Mouse (Mus musculus) cerebellum, postnatal 14 days (tissue): ENCODE measurements around the gene Syk.

Source experiments
- DNase-seq, 2 experiments: peaks; one replicate each; pipeline ENCODE4 v3.0.0; 2021; ENCODE audit warnings: mixed read lengths in 2 of 2

Syk gene

DNA sequence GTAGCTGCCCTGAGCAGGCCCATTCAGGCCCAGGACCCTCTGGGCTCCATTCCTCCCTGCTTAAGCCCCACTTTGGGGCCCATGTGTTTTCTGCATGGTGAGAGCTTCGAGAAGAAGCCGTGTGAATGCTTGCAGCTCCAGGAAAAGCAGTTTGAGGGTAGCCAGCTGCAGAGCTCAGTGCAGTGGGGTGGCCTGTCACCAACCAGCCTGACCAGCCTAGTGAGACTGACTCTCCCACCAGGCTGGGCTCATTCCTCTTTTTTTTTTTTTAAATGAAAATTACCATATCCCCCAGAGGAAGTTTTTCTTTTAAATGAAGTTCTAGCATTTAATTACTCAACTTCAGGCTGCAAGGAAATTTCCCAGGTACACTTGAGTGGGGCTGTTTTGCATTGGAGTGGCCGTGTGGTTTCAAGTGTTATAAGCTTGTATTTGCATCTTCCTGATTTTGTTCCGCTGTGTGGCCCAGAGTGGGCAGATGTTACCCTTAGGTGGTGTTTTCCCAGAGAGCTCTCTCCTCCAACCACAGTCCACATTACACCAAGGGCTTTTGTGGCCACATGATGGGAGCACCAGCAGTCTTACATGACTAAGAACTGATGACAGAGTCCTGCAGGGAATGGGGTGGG, 17.2 kb downstream of the Syk start:
- no peak for DNase-seq

DNA sequence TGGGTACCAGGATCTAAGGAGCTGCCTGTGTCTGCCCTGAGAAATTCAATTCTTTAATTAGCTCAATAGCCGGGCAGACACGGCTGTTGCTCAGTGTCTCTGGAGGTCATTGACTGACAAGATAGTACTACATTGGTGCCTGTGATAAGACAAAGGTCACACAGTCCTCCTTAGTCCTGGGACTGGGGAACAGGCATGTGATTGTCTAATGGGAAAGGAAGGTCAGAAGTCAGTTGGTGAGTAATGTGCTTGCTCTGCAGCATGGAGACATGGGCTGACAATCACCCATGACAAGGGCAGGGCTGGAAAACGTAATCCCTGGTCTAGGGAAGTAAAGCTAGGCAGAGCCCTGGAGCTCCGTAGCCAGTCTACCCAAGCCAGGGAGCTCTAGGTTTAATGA, 19.8 kb downstream of the Syk start:
- DNase-seq = no peak

DNA sequence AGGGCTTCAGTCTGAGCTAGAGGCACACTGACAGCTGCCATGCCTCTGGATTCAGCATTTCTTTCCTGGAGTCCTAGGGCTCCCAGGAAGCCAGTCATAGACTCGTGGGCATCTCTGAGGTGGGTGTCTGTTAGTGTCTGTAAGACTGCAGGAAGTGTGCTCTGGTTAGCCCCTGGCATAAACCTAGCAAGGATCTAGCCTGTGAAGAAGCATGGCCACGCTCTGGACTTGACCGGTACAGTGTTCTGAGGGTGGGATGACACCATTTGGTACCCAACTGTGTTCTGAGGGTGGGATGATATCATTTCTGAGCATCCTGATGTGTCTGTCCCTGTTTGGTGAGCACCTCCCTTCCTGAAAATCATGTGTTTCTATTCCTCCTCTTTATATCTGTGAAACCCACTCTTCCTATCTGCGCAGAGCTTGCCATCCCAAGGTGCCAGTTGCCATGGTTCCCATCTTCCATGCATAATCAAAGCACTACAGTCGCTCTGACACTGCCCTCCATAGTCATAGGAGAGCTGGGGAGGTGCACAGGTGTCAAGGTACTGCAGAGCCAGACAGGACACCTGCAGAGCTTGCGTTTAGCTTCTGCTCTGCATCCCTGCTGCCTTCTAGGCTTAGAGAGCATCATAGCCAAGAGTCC, 20.9 kb downstream of the Syk start:
- DNase-seq = no peak

DNA sequence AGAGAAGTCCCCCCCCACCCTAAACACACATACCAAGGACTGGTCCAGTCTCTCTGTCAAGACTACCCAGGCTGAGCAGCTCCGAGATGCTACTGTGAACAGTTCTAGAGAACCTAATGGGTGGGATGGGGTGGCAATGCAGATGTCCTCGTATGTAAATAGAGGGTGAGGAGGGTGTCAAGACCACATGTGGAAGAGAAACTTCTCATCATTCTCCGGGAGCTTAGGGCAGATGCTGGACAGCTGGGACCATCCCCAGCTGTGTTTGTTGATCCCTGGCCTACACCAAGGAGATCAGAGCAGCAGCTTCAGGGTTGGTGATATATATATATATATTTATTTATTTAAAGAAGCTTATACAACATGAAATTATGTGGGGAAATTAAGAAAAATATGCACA, 22.0 kb downstream of the Syk start:
- DNase-seq = no peak

DNA sequence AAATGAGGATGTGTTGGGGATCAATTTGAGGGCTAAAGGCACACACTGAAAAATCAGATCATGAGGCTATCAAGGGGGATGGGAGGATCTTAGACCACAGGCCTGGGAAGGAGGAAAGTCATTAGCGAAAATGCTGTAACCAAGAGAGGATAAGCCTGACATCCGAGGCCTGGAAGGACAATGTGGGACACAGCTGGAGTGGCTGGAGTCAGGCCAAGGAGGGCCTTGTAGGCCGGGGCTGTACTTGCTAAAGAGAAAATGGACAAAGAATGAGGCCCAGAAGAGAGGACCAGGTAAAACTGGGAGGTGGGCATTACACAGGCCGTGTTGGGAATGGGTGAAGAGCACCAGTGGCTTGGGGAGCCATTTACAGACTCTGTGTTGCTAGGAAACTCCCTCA, 22.9 kb downstream of the Syk start:
- no peak for DNase-seq

DNA sequence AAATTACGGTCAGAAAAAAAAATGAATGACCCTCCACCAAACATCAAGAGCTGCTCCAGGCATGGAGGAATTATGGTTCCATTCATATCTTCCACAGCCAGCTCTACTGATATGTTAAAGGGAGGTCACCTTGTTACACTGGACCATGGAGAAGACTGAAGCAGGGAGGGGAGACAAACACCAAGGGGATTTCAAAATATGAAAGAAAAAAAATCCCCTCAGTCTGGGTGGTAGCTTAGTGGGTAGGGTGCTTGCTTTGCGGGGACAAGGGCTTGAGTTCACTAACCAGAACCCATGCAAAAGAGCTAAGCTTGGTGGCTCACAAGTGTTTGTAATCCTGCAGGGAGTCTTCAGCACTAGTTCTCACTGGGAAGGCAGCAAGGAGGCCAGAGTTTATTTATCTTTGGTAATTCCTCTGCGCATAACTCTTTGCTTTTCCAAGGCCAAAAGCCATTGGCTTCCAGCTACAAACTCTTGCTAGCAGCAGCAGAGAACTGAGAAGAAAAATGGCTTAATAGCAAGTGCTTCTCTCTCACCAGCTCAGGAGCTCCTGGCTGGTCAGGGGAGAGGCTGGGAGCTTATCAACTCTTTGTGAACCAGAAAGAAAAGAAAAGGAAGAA, 23.8 kb downstream of the Syk start:
- DNase-seq = no peak

DNA sequence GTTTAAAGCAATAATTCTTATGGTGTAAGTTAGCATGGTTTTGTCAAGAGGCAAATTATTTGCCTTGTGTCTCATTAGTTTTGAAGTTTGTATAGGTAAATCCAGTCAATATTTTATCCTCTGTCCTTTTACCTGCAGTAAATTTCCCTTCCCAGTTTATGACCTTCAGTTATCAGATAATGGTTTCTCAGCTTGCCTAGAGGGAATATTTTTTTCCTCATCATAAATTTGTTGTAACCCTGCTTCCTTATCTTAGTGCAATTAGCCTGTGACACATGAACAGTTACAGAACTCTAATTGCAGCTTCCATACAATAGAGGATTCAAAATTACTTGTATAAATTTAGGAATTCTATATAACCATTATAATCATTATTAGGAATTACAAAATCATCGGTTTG, 25.0 kb downstream of the Syk start:
- DNase-seq = no peak

DNA sequence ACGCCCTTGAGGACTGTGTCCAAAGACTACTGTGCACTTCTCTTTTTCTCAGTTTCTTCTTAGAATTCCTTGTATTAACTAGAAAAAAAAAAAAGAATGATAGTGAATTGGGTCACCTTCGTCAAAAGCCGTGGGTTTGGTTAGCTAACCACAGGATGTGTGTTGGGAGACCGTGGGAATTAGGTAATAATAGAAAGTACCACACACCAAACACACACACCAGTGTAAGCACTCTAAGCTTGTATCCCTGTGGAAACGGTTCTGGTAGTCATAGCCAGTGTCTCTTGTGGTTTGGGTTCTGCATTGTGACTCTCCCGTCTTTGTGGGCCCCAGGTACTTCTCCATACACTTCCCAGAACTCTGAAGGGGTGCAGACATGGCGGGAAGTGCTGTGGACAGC, 27.5 kb downstream of the Syk start:
- DNase-seq = no peak

DNA sequence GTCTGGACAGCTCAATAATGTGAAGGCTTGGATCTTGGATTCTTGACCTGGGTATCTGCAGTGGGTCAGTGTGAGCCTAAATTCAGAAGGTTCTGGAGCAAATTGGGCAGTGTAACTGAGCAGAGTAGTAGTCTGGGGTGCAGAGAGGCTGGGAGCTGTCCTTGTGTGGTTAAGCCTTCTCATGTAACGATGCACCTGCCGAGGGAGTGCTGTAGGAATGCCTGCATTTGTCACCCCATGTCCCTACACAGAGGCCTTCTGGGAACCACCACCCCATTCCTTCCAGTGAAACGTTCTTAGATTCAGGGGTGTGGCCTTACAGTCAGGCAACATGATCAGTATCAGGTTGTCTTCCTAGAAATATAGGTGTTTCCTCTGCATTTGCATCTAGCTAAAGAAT, 30.3 kb downstream of the Syk start:
- no peak for DNase-seq

DNA sequence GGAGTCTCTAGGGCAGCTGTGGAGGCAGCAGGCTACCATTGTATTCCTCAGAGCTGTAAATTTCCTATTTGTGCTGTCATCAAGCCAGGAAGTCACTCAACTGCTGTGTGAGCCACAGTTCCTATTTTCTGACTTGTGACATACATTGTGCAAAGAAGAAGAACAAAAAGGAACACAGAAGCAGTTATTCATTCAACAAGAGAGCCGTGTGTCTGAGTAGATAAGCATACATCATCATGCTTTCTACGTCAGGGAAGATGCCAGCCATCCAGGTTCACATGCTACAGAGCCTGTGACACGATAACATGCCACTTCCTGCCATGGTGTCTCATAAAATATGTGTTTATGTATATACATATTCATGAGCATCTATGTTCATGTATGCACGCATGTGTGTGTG, 32.1 kb downstream of the Syk start:
- DNase-seq = no peak

DNA sequence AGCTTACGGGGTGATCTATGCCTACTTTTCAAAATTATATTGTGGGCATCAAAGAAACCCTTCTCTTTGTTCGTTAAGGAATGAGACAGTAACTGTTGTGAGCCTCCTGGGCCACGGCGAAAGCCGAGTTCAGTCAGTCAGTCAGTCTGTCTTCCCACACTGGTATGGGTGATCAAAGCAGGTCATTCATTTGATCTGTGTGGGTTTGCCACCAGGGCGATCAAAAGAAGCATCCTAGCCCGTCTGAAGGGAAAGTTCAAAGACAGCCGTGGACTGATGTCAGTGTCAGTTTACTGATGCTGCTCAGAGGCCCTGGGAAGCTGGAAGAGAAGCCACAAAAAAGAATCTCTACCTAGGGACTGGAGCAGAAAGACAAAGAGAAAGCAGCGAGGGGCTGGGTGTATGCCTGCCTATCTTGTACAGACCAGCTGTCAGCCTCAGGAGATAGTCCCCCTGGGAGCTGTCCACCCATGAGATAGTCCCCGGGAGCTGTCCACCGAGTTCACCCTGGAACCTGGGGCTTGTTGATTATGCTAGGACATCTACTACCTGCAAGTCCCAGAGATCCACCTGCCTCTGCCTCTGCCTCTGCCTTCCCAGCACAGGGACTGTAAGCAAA, 34.2 kb downstream of the Syk start:
- DNase-seq = no peak

DNA sequence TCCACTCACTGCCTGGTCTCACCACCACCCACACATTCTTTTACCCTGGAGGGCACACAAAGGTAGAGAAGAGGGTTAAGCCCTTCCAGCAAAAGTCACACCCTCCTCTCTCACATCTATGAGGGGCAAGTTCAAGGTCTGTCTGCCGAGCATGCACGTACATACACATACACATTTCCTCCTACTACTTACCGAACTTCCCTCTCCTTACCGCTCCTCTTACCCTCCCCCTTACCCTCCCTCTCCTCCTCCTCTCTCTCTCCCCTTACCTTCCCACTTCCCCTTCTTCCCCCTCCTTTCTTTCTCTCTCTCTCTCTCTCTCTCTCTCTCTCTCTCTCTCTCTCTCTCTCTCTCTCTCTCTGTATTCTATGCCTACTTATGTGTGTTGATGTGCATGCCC, 35.6 kb downstream of the Syk start:
- DNase-seq = no peak

DNA sequence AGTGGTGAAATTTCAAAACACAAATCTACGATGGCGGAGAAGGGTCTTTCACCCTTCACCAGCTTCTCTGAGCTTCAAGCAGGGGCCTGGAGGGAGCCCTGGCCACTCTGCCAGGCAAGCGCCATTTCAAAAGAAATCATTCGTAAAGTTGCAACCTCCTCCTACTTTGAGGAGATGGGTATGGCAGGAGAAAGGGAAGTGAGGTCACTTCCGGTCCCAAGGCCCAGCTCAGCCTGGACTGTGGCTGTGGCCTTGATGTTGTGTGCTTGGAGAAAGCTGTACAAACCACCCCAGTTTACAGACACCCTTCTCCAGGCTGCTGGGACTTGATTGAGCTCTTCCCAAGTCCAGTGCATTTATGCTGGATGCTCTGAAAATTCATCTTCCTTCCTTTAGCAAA, 36.5 kb downstream of the Syk start:
- DNase-seq = no peak

DNA sequence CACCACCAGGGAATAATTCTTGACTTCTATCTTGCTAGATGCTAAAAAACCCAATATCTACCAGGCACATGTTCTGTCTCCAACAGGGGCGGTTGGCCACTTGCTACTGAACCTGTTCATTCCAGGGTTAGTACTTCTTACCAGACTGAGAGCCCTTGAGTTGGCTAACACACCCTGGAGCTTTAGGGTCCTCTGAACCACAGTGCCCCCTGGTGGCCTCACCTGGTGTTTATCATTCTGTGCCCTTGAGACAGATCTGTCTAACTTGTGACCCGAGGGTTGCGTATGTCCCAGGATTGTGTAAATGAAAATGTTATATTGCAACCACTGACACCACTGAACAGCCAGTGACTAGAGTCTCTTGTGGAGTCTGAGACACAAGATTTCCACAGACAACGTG, 41.1 kb downstream of the Syk start:
- DNase-seq = peak; percentile 83 to 89

DNA sequence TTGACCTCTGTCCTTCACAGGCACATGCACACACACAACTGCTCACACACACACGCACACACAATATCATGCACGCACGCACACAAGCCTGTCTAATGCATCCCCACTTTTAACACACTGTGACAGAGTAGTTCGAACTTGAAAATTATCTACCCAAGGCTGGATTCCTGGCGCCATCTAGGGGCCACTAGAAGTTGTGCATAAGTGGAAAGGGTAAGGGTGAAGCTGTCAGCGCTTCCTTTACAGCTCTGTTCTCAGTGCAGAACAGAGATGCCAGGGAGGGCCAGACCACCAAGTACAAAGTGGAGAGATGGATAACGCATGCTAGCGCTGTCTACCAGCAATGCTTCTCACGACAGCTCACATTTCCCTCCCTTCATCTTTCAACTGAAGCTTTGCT, 45.6 kb downstream of the Syk start:
- peak; percentile 68 for DNase-seq

DNA sequence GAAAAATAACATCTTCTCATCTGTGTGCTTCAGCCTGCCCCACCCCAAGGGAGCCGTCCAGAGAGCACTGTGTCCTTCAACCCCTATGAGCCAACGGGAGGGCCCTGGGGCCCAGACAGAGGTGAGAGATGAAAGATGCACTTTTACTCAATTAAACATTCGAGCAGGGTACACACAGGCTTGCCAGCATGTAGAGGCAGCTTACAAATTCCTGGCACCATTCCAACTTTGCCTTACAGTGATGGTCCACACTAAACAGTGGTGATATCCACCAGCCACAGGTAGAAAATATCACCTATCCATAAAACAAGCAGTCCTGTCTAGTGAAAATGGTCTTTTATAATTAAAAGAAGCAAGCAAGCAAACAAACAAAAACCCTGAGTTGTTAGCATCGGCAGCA, 48.7 kb downstream of the Syk start:
- peak; percentile 22 for DNase-seq

DNA sequence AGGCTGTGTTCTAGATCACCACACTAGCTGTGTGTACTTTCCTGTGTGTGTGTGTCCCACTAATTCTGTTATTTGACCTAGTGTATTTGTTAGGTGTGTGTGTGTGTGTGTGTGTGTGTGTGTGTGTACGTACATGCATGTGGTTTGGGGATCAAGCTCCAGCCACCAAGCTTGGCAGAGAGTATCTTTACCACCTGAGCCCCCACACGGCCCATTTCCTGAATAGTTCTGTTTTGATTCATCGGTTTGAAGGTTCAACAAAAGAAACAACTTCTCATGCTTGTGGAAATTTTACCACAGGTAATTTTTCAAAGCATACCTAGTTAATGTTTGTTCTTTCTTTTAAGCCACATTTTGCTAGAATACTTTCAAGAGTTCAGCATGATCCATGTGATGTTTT, 52.5 kb downstream of the Syk start:
- no peak for DNase-seq

DNA sequence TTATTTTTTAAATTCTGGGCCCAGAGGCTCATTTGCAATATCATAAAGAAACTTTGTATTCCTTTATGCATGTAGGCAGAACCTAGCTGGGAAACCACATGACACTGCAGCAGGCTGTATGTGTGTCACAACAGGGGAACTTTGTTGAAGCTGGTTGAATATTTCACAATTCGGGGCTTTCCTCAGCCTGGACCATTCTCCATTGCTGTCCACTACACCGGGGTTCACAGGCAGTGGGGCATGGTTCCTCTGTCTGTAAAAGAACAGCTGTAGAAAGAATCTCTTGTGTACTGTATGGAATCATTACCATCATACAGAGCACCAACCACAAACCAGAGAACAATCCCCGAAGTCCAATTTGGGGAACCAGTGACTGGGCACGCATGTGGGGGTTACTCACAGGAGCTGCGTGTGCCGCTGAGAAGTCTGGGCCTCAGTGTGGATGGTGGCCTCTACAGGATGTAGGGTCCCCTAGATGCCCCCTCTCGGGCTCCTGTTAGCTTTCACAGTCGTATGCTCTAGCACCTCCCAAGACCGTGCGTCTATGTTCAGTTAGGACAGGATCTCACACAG, 53.3 kb downstream of the Syk start:
- no peak for DNase-seq

DNA sequence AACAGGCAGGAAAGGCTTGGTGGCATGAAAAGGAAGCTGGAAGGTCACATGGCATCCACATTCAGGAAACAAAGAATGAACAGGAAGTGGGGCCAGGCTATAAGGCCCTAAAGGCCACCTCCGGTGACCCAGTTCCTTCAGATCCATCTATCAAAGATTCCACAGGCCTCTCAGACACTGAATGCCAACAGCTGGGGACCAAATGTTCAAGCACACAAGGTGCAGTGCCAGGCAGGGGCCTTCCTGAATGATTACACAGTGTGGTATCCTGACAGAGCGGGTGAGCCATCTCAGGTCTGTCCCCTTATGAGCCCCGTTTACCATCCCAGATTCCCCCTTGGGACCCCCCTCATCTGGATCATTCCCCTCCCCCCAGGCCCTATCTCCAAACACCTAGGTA, 63.6 kb downstream of the Syk start:
- DNase-seq = no peak

DNA sequence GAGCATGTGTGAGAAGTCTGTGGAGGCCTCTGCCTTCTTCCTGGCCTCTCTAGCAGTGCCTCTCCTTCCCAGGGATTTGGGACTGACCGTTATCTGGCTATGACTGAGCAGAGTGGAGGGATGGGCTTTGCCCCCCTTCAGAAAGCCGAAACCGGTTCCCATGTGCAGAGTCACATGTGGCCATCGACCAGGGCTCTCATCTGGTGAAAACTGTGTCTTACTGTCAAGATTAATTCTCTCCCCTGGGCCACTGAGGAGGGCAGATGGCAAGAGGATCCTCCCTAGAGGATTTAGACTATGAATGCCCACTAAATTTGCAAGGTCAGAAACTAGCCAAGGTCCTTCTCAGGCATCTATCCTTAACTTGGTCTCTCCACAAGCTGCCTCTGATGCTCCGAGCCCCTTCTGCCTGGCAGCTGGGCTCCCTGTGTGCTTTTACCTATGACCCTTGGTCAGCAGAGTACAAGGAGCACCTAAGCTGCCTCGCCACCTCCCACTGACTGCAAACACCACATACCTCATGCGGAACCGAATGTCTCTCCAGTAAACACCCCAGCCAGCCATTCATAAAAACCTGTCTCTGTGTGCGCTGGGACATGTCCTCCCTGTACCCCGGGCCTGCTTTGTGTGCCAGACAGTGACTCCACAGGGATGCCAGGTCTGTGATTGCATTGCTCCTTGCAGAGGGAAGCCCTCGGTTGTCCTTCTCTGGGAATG, 65.2 kb downstream of the Syk start:
- no peak for DNase-seq

DNA sequence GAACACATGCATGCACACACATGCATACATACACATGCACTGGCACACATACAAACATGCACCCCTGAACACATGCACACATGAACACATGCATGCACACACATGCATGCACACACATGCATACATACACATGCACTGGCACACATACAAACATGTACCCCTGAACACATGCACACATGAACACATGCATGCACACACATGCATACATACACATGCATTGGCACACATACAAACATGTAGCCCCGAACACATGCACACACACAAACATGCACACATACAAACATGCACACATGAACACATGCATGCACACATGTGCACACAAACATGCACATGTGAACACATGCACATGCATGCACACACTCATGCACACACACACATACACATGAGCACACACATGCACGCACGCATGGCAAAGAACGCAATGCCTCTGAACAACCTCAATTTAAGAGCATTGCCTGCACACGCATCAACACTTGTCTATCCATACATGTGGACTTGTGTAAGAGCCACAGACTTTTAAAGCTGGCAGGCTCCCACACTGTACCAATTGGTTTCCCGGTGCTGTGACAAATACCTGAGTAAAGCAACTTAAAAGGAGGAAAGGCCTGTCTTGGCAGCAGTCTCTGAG, 66.9 kb downstream of the Syk start:
- DNase-seq = no peak

DNA sequence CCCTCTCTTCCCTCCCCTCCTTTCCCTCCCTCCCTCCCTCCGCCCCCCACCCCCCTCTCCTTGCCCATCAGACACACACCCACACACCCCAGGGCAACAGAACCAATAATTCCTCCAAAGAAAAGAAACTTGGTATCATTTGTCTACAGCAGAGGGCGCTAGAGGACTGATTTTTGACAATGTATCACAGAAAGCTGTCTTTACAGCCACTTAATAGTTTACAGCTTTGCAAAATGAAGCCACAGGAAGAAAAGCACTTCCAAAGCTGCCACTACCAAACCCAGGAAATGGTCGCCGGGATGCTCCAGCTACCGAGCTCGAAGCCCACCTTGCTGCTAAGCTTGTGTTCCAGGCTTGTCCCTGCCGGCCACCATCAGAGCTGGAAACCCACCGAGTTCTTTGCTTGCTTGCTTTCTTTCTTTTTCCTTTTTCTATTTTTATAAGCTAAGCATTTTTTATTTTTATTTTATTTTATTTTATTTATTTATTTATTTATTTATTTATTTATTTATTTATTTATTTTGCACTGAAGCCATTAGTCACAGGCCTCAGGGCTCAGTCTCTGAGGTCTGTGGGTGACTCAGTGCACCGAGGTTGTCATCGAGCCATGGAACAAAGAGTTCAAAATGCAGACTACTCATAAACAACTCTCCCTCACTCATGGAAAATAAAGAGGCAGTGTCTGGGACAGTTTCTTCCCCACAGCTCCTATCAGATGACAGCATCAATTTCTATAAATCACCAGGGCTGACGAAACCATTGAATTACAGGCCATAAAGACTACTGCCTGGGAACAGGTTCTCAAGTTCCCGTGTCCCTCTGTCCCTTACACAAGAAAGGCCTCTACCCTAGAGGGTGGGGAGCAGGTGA, 68.6 kb downstream of the Syk start:
- DNase-seq = peak; percentile 82 to 84
